Mouse (Mus musculus) layer of hippocampus, adult 18-20 months (tissue): ENCODE measurements around the gene Fbxo42. TPM values are rescaled to one million over a fixed set of nuclear protein-coding genes. Genes with fewer than 3 reads are reported as not detected.

Experiments
- DNase-seq, 2 experiments: peaks; one replicate each; pipeline ENCODE4 v3.0.0; 2022; ENCODE audit warnings: low spot score in 2 of 2
- total RNA-seq, 2 experiments: library from RNA; stranded (reverse); gene quantifications; 2 replicates each; pipeline ENCODE4 v1.2.3; 2021

The Fbxo42 gene
- total RNA-seq, 2 experiments from 2014 or later, result 23.2 to 24.4 TPM

DNA sequence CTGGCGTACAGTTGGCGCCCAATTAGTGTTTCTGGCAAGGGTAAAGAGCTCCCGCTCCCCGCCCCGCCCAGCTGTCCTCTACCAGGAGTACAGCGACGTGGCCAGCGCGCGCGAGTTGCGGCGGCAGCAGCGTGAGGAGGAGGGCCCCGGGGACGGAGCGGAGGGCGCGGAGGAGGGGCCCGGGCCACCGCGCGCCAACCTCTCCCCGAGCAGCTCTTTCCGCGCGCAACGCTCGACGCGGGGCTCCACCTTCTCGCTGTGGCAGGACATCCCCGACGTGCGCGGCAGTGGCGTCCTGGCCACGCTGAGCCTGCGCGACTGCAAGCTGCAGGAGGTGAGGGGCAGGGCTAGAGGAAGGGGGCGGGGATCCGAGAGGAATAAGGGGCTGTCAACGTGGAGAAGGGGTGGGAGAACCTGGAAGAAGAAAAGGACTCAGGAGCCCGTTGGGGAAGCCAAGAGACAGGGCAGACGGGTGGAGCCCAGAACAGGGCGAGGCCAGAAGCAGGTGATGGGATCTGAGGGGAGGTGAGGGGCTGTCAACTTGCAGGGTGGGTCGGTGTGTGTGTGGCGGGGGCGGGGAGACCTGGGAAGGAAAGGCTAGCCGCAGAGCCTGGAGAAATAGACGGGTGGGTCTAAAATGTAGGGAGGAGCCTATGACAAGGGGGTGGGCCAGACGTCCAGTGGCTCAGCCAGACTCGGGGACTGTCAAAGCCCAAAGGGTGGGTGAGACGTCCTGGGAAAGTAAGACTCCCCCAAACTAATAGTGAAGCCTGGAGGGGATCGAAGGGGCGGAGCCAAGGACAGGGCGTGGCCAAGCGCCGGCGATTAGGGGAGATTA lies 100.3 kb downstream of the Fbxo42 start:
- no peak for DNase-seq

DNA sequence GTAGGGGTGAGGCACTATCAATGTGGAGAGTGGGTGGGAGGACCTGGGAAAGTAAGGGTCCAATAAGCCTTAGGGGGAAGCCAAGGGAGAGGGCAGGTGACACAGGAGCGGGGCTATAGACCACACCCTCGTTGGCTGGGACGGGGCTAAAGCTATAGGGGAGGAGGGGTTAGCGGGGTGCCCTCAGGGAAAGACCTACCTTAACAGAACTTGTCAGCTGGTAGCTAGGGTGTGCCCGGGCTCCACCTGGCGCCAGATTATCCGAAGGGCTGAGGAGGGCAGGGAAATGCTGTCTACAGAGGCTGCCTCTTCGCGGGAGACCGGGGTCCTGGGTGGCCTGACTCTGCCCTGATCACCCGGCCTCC lies 100.9 kb downstream of the Fbxo42 start:
- no peak for DNase-seq

DNA sequence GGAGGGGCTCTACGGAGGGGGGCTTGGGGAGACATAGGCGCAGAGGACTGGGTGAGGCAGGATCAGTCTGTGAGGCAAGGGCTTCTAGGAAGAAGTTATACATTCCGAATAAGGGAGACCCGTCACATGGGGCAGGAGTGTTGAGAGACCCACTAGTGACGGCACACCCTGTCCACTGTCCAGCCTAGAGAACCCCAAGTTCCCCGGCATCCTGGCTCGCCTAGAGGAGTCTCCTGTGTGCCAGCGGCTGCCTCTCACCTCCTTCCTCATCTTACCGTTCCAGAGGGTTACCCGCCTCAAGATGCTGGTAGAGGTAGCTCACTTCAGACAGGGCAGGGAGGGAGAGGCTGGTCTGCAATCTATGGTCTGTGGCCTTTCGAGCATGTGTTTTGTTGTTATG lies 101.7 kb downstream of the Fbxo42 start:
- no peak for DNase-seq

DNA sequence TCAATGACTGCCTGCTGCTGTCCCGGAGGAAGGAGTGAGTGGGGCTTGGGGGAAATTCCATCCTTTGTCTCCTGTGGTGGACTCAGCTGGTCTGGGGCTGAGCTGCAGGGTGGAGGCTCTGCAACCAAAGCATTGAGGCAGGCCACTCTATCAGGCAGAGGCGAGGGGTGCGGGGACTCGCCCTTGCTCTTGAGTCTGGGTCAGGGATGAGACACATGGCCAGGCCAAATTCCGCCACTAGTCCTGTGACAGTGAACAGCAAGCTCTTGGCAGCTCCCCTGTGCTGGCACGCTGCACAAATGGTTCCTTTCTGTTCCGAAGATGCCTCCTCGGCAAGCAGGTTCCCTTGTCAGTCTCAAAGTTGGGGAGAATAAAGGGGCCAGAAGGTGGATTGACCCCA lies 103.4 kb downstream of the Fbxo42 start:
- DNase-seq, result no peak

DNA sequence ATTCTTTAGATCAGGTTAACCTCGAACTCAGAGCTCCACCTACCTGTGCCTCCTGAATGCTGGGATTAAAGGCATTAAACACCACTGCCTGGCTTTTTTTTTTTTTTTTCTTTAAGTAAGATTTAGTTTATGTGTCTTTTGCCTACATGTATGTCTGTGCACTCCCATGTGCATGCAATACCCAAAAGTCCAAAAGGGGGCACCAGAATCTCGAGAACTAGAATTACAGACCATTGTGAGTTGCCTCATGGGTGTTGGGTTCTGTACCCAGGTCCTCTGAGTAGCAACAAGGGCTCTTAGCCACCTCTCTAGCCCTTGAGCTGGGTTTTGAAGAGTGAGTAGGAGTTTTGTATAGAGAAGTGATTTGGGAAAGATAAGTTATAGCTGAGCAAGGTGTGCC lies 104.9 kb downstream of the Fbxo42 start:
- no peak for DNase-seq

Other genes with a start within 250 kb of the Fbxo42 start
- 10 to 100 TPM; 25.0 to 27.3 TPM for gene Padi2, start 241.6 kb upstream of the Fbxo42 start, total RNA-seq
- 100 to 1,000 TPM; 183 to 190 TPM for gene Sdhb, start 186.7 kb upstream of the Fbxo42 start, total RNA-seq
- 100 to 1,000 TPM; 151 to 157 TPM for gene Atp13a2, start 161.0 kb upstream of the Fbxo42 start, total RNA-seq
- gene Mfap2, start 137.5 kb upstream of the Fbxo42 start, total RNA-seq, result 1 to 10 TPM; 3.4 to 4.5 TPM
- gene Crocc, start 87.4 kb upstream of the Fbxo42 start, total RNA-seq, result 10 to 100 TPM; 54.5 to 67.0 TPM
- 10 to 100 TPM; 36.6 to 42.8 TPM for gene Necap2, start 69.6 kb upstream of the Fbxo42 start, total RNA-seq
- gene Spata21, start 59.6 kb upstream of the Fbxo42 start, total RNA-seq, result under 1 TPM in 1 of 2 experiments, not detected in 1; 0.35 TPM
- gene Szrd1, start 8.1 kb upstream of the Fbxo42 start, total RNA-seq, result 10 to 100 TPM; 58.5 to 61.0 TPM
- gene Rsg1, start 66.0 kb downstream of the Fbxo42 start, total RNA-seq, result 1 to 10 TPM; 3.0 to 4.5 TPM
- 10 to 100 TPM; 19.3 to 19.9 TPM for gene Arhgef19, start 91.6 kb downstream of the Fbxo42 start, total RNA-seq
- gene Epha2, start 153.3 kb downstream of the Fbxo42 start, total RNA-seq, result 1 to 10 TPM in 1 of 2 experiments, under 1 TPM in 1; 0.99 to 1.4 TPM
- gene Fam131c, start 220.3 kb downstream of the Fbxo42 start, total RNA-seq, result 1 to 10 TPM; 3.1 to 3.9 TPM